Mouse (Mus musculus) testis, adult 2 months (tissue): ENCODE measurements around the gene Tfrc. TPM values are rescaled to one million over a fixed set of nuclear protein-coding genes. Genes with fewer than 3 reads are reported as not detected.

Source experiments
- H3K27ac ChIP-seq: fragments of 200-500 bp; 2 replicates; pipeline ENCODE4 v1.5.1; 2012; ENCODE audit warnings: low read depth, low read length; ENCODE audit not compliant: control insufficient read depth, insufficient read depth
- H3K27me3 ChIP-seq: fragments of 200-500 bp; 2 replicates; pipeline ENCODE4 v1.6.1; 2012; ENCODE audit warnings: mild to moderate bottlenecking, low read length, moderate library complexity; ENCODE audit not compliant: control insufficient read depth, insufficient read depth
- H3K36me3 ChIP-seq: fragments of 200-500 bp; 2 replicates; pipeline ENCODE4 v1.6.1; 2012; ENCODE audit warnings: mild to moderate bottlenecking, low read length; ENCODE audit not compliant: control insufficient read depth, insufficient read depth
- H3K4me1 ChIP-seq: fragments of 200-500 bp; 2 replicates; pipeline ENCODE4 v1.6.1; 2012; ENCODE audit warnings: low read length; ENCODE audit not compliant: control insufficient read depth, insufficient read depth
- H3K4me3 ChIP-seq: fragments of 200-500 bp; 2 replicates; pipeline ENCODE4 v1.5.1; 2012; ENCODE audit warnings: low read depth, mild to moderate bottlenecking, low read length, moderate library complexity, mixed read lengths; ENCODE audit not compliant: control insufficient read depth
- CTCF ChIP-seq: fragments of 200-500 bp; IDR thresholded peaks from 2 replicates; pipeline ENCODE4 v1.5.1; 2012; ENCODE audit warnings: low read depth, mild to moderate bottlenecking, inconsistent platforms, low read length, moderate library complexity; ENCODE audit not compliant: control insufficient read depth, insufficient read depth, insufficient replicate concordance
- POLR2A ChIP-seq: fragments of 200-500 bp; IDR thresholded peaks from 2 replicates; pipeline ENCODE4 v1.6.1; 2012; ENCODE audit warnings: low read depth, mild to moderate bottlenecking, inconsistent platforms, low read length, moderate library complexity; ENCODE audit not compliant: control insufficient read depth
- polyA plus RNA-seq: library from polyadenylated mRNA; depleted of rRNA; stranded (reverse); fragments of >200 nt; gene quantifications from 2 replicates; pipeline ENCODE4 v1.2.3, GENCODE M21; 2012

Tfrc gene
- polyA plus RNA-seq, 1 experiment: 5.5 TPM

DNA sequence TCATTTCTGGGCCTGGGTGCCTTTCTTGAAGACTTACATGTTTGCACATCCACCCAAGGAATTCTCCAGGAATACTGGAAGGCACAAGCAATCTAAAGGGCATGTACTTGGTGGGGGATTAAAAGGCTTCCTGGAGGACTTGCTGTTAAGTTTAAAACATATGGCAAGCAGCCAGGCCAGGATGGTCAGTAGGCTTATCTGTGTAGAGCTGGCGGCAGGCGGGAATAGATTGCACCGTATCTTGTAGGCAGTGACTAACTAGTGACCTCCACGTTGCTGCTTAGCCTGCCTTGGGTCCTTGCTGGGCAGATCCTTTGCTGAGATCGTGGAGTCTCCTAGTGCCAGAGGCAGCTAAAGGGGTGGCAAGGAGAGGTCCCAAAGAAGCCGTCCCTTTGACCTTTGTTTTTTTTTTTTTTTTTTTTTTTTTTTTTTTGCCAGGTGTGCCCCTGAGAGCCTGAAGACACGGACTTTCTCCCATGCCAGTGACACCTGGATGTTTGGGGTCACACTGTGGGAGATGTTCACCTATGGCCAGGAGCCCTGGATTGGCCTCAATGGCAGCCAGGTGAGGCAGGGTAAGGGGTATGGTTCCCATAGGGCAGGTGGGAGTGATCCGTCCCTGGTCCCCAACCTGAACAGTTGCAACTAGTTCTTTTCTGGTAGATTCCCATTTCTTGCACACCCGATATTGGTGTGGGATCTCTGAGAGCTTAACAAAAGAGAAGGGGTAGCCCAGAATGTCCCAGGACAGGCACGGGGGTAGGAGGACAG, 61.8 kb downstream of the Tfrc start:
- H3K4me1 ChIP-seq: peaks cover 2% of the 10 kb centered on the region
- H3K36me3 ChIP-seq: no peaks in the 10 kb centered on the region
- no peaks in the 10 kb centered on the region for H3K27me3 ChIP-seq
- H3K4me3 ChIP-seq: no peak overlapping the region
- no peak for TF ChIP-seq CTCF
- no peak overlapping the region for H3K27ac ChIP-seq

DNA sequence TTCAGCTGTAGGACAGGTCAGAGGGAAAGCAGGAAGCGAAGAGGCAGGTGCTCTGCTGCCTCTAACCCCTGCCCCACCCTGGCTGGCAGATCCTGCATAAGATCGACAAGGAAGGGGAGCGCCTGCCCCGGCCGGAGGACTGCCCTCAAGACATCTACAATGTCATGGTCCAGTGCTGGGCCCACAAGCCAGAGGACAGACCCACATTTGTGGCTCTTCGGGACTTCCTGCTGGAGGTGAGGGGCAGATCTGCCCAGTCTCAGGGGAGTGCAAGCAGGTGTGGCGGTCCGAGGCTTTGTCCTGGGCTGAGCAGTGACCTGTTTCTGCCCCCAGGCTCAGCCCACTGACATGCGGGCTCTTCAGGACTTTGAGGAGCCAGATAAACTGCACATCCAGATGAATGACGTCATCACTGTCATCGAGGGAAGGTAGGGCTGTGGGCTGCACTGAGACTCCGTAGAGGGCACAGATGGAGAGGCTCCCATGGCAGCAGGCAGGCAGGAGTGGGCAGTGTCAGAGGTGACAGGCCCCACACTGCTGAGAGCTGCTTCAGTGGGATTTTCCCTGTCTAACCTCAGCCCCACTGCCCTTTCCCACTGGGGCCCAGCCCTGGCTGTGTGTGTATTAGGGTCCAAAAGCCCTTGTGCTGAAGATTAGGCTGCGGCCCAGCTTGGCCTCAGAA, 62.6 kb downstream of the Tfrc start:
- Histone ChIP-seq H3K4me1 (peaks cover 2% of the 10 kb centered on the region), H3K27me3 (no peaks in the 10 kb centered on the region), H3K36me3 (no peaks in the 10 kb centered on the region), H3K27ac (no peak overlapping the region), H3K4me3 (no peak overlapping the region)
- TF ChIP-seq POLR2A: no peak
- no peak for TF ChIP-seq CTCF

DNA sequence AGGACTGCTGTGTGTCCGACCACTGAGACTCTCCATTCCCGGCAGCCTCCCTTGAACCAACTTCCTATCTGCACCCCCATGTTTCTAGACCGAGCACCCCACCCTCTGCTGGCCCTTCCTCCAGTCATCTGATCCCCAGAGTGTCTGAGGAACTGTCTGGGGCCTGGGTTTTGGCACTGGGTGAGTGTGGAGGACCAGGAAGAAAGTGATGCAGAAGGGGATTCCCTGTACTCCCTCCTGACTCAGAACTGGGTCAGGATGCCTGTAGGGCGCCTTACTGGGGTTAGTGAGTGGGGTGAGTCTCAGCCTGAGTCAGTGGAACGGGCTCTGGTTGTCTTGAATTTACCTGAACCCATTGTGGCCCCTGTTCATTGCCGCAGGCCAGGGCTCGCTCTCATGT, 63.5 kb downstream of the Tfrc start:
- Histone ChIP-seq H3K4me3 (no peak overlapping the region), H3K4me1 (peaks cover under 1% of the 10 kb centered on the region), H3K27ac (no peak overlapping the region), H3K36me3 (no peaks in the 10 kb centered on the region), H3K27me3 (no peaks in the 10 kb centered on the region)
- TF ChIP-seq CTCF: no peak

DNA sequence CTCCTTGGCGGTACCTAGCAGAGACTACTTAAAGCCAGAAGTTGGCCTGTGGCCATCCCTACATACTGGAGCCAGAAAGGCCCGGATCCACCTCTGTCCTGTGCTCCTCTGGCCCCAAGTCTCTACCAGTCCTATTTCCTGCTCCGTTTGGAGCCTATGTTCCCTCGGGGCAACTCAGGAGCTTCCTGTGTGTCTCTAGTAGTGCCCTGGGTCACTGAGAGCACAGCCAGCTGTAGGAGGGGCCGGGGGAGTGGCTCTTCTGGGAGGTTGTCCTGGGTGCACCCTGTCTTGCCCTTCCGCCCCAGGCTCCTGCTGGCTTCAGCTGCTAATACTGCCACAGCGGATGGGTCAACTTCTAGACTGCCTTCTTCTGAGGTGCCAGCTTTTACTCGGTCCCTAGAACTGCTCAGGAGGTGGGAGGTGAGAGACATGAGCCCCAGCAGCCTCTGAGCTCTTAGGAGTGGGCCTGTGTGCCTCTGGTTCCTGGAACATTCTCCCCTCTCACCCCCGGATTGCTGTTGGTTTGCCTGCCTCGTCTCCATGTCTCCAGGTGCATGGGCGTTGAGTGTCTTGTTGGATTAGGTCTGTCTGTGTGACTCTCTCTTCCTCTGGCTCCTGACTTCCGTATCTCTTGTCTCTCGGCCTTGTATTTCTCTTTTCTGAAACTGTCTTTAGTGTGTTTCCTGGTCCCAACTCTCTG, 64.3 kb downstream of the Tfrc start:
- Histone ChIP-seq H3K36me3 (no peaks in the 10 kb centered on the region), H3K4me3 (no peak overlapping the region), H3K27me3 (no peaks in the 10 kb centered on the region), H3K4me1 (peaks cover 3% of the 10 kb centered on the region), H3K27ac (no peak overlapping the region)
- no peak for TF ChIP-seq POLR2A
- no peak for TF ChIP-seq CTCF

DNA sequence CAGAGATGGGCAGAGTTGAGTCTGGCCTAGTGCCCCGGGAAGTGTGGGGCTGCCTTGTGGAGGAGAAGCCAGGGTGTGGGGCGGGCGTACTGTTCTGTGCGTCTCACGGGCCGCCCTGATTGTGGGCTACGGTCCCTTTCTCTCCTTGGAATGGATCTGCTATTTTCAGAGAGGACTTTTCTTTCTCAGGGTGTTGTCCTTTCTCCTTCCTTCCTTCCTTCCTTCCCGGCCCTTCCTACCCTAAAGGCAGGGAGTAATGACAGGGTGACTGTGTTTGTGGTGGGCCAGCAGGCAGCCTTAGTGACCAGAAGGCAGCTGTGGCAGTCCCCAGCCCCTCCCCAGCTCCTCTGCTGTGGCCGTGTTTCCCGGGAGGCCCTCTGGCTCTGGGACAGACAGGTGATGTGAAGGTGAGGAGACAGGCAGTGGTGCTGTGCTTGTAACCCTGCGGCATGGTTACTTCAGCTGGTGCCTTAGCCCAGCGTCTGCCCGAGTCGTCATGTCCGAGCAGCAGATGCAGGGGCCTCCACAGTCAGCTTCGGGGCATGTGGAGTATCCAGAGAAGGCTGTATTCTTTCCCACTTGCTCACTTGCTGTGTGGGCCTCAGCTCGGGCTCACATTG, 65.5 kb downstream of the Tfrc start:
- Histone ChIP-seq H3K4me3 (no peak overlapping the region), H3K4me1 (peaks cover 5% of the 10 kb centered on the region), H3K27ac (no peak overlapping the region), H3K27me3 (no peaks in the 10 kb centered on the region), H3K36me3 (no peaks in the 10 kb centered on the region)
- TF ChIP-seq POLR2A (no peak), CTCF (no peak)

DNA sequence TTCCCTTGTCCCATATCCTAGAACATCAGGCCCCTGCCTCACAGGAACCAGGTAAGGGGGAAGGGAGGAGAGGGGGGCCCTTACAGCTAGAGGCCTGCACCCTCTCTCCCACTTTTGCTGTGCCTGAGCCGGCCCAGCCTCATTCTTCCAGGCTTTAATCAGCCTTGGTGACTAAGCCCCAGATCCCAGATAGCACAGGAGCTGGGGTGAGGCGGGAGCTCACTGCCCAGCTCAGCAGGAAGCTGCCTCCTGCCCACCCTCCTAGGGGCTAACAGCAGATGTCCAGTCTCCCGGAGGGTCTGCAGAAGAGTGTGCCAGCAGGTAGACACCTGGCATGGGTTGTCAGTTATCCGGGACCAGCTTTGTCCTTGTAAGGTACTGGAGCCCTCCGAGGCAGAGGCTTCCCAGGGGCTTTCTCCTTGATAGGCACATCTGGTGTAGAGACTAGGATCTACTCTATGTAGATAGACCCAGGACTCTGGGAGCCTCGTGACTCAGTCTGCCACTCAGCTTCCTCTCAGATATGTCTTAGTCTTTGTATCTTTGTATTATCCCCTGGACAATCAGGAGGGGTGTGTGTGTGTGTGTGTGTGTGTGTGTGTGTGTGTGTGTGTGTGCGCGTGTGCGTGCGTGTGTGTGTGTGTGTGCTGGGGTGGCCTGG, 68.5 kb downstream of the Tfrc start:
- Histone ChIP-seq H3K27ac (no peak overlapping the region), H3K27me3 (no peaks in the 10 kb centered on the region), H3K36me3 (no peaks in the 10 kb centered on the region), H3K4me3 (no peak overlapping the region), H3K4me1 (peaks cover 5% of the 10 kb centered on the region)
- TF ChIP-seq CTCF: no peak
- no peak for TF ChIP-seq POLR2A
